Mouse (Mus musculus): Measurements from ENCODE around the gene Zfyve27.

The Zfyve27 gene

DNA sequence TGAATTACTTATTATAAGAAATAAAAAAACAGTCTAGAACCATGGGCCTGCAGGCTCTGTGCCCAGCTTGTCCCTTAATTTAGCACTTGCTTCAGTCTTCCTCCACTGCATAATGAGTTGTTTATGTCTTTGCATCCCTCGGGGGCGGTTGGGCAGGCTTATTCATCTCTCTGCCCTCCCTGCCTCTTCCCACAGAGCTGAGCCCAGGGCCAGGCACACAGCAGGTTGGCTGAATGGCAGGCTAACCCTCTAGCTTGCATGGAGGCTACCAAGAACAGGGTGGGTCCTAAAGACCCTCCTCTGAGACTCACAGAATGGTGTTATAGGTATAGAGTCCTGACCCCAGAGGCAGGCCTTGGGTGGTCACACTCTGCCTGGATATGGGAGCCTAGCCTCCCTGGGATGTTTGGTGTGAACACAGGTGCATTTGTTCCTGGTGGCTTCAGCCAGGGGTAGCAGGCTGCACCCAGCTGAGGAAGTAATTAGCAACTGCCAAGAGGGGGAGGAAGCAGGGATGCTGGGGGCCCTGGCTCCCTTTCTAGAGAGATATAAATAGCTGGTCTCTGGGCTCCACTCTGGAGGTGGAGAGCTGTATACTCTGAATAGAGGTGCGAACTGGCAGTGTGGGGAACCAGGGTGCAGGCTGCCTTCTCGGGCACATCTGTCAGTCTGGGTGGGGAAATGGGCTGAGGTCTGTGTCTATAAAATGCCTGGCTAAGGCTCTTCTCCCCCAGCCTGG lies 74.0 kb downstream of the Zfyve27 start:
- DNase-seq (ENCODE audit: low spot score), result no peak

DNA sequence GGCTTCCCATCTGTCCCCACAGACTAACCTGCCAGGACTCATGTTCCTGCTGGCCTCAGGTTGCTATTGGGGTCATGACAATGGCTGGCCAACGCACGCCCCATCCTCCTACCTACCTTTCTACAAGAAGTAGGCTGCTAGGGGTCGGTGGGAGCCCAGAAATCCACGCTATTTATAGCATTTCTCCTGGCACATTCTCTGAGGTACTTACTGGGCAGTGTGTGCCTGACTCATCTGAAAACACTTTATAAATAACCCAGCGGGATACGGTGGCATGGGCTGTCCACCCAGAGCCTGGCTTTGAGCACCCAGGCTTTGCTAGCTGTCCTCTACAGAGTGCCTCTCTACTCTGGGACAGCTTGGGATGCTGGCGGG lies 74.6 kb downstream of the Zfyve27 start:
- DNase-seq (ENCODE audit: low spot score), result no peak

DNA sequence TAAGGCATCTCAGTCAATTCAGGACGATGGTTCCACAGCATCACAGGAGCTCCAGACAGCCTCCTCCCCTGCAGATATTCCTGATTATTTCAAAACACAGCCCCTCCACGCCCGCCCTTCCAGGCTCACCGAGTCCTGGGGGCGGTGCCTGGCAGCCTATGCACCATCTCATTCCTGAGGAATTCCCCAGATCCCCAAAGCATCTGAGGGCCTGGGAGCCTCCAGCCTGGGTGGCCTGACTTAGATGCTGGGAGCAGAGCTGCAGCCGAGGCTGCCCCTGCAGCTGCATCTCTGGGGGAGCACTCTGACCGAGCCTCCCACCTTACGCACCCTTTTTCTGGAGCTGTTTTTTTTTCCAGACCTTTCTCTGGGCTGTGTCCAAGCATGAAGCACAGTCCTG lies 77.1 kb downstream of the Zfyve27 start:
- no peak for DNase-seq (ENCODE audit: low spot score)

DNA sequence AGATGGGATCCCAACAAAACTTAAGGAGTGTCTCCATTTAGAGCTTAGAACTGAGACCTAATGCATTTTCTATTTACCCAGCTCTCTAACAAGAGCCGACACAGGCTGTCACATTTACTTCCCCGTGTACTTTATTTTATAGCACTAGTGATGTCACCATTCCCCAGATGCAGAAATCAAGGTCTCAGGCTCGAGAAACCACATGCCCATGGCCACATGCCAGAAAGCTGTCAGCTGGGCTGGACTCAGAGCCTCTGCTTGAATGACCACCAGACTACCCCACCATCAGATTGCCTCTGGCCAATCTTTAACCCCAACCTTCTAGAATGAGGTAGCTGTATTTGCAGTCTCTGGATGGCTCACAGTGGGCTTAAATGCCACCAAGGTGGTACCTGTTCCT lies 79.7 kb downstream of the Zfyve27 start:
- no peak for DNase-seq (ENCODE audit: low spot score)
